Mouse (Mus musculus): Measurements from ENCODE around the gene Col4a2.

Gene Col4a2

GRCm38 (mm10) chr8:11323681-11324080 is 11.1 kb downstream of the Col4a2 start:
- no peak for DNase-seq (ENCODE audit: low spot score in 2 of 2)

- DNase-seq (ENCODE audit: low spot score in 2 of 2), result no peak
Measured at GRCm38 (mm10) chr8:11324801-11325395, 12.3 kb downstream of the Col4a2 start.

DNA sequence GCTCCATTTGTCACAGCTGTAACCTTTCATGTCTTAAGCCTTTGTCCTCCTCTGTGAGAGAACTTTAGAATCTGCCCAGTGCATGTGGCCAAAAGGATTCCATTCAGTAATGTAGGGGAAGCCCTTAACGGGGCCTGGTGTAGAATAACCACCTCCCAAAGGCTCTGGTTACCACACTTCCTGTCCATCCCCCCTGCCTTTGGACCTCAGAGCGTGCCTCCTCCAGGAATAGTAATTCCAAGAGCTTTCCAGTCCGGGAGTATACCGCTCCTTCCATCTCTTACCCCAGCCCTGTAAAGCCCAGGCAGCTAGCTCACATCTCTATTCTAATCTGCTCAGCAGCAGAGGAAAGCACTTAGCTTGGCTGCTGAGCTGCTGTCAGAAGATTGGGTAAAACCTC is 14.7 kb downstream of the Col4a2 start:
- no peak for DNase-seq (ENCODE audit: low spot score in 2 of 2)

DNA sequence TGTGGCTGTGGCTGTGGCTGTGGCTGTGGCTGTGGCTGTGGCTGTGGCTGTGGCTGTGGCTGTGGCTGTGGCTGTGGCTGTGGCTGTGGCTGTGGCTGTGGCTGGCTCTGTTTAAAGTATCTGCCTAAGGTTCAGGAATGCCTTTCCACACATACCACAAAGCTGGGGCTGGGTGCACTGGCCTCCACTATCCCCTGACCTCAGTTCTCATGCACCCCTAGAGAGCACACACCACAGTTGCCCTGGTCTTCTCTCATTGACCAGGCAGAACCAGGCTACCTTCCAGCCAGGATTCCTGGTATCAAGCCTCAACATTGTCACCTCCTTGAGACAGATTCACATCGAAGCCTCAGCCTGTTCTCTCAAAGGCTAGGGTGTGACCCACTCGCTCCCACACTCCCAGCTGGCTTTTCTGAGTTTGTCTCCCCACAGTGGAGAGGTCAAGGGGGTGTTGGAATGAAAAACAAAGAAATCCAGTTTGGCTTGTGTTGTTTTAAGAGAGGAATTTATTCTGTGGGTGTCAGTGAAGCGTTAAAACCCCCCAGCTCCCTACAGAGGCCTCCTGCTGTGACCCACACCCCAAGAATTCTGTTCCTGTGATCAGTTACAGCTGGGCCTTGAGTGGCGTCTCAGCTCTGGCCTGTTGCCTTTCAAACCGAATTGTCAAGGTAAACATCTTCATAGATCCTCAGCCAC is 15.3 kb downstream of the Col4a2 start:
- DNase-seq (ENCODE audit: low spot score in 2 of 2), result no peak

DNA sequence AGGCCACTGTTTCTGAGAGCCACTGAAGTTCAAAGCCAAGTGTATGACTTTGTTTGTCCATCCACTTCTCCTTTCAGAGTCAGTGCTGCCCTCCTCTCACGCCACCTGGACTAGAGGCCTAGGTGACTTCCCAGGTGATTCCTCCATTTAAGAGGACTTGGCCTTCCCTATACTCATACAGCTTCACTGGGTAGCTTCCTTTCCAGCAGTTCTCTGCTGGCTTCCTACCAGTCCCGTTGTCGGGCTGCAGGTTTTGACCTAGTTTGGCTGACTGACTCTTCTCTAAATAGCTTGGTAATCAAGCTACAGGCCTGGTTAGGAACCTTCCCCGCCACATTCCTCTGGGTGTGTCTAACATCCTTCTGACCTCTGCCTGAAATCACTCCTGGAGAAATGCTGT is 19.0 kb downstream of the Col4a2 start:
- no peak for DNase-seq (ENCODE audit: low spot score in 2 of 2)

DNA sequence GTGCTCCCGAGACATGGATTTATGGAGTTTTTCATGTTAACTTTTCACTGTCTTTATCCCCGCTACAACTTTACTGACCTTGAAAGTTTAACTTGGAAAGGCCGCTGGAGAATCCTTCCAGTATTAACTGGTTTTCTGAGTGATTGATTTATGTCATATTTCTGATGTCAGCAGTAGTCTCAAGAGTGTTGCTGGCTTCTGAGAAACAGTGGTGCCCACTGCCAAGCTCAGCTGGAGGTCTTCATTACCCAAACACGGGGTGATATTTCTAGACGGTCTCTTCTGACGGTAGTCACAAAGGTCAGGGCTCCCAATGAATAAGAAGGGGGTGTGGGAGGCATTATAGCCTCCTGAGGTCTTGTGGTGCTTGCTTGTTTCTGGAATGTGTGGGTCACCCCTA is 21.1 kb downstream of the Col4a2 start:
- no peak for DNase-seq (ENCODE audit: low spot score in 2 of 2)

- no peak for DNase-seq (ENCODE audit: low spot score in 2 of 2)
Measured at GRCm38 (mm10) chr8:11334493-11334892, 21.9 kb downstream of the Col4a2 start.

GRCm38 (mm10) chr8:11335238-11335637 is 22.6 kb downstream of the Col4a2 start:
- DNase-seq (ENCODE audit: low spot score in 2 of 2), result no peak

- no peak for DNase-seq (ENCODE audit: low spot score in 2 of 2)
Measured at GRCm38 (mm10) chr8:11336346-11336745, 23.7 kb downstream of the Col4a2 start.

GRCm38 (mm10) chr8:11337642-11338041 is 25.0 kb downstream of the Col4a2 start:
- DNase-seq (ENCODE audit: low spot score in 2 of 2), result no peak

DNA sequence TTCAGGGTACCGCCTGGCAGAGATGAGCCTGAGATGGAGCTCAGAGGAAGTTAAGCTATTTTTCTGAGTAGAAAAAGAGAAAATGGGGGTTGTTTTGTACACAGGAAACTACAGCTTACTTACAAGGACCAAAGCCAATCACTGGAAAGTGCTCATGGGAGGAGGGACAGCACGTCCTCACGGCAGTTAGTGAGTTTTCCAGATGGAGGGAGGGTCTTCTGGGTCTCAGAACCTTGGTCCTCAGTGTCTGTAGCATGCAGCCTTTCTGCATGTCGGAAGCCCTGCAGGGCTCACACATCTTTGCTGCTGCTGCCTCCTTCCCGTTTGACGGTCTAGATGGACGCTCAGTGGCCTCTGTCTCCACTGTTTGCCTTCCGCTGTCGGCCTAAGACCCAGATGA is 25.9 kb downstream of the Col4a2 start:
- no peak for DNase-seq (ENCODE audit: low spot score in 2 of 2)

DNA sequence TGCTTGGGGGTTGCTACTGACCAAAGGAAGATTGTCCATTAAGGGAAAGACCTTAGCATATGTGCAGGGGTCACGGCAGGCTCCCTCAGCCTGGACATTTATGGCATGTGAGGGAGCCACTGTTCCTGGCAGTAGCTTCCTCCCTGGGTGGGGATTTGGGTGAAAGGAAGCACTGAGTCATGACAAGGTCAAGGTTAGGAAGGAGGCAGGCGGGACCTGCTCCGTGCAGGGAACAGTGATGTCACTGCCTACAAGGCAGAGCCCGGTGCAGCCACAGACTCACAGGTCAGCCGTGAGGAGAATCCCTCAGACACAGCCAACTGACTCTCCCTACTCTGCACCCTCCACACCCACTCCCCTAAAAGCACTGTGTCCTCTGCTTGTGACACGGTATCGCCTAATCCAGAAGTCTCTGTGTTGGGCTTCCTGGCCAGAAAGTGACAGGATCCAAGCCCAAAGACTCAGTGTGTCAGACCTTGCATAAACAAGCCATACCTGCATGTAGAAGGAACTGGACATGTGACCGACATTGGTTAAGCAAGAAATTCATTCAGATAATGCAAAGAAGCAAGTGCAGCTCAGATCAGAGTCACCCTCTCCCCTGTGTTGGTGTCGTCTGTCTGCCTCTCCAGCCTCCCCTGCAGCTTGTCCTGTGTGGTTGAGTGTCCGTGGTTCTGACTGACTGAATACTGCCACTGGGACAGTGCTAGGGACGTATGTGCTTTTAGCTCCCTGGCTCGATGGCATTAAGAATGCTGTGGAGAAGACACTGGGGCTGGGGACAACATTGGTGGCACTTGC is 27.9 kb downstream of the Col4a2 start:
- no peak for DNase-seq (ENCODE audit: low spot score in 2 of 2)

DNA sequence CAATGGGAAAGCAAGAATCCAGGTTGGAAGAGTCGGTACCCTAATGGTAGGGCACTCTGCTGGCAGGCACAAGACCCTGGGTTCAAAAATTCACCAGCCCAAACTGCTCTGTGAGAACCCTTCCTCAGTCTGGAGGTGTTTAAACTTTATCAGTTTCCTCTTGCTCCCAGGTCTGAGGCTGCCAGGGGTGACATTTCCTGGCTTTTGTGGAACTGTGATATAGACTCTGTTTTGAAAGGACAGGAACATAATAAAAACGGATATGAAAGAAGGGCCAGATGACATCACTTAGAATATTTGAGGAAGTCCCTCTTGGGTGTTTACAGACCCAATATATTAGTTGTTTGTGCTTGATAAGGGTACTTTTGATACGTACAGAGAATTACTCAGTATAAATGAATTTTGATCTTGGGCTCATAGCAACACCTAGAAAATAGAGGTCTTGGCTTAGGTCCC is 28.5 kb downstream of the Col4a2 start:
- DNase-seq (ENCODE audit: low spot score in 2 of 2), result no peak

GRCm38 (mm10) chr8:11344459-11344858 is 31.9 kb downstream of the Col4a2 start:
- DNase-seq (ENCODE audit: low spot score in 2 of 2), result no peak

GRCm38 (mm10) chr8:11346225-11346624 is 33.6 kb downstream of the Col4a2 start:
- no peak for DNase-seq (ENCODE audit: low spot score in 2 of 2)

- no peak for DNase-seq (ENCODE audit: low spot score in 2 of 2)
Measured at GRCm38 (mm10) chr8:11347699-11348098, 35.1 kb downstream of the Col4a2 start.

DNA sequence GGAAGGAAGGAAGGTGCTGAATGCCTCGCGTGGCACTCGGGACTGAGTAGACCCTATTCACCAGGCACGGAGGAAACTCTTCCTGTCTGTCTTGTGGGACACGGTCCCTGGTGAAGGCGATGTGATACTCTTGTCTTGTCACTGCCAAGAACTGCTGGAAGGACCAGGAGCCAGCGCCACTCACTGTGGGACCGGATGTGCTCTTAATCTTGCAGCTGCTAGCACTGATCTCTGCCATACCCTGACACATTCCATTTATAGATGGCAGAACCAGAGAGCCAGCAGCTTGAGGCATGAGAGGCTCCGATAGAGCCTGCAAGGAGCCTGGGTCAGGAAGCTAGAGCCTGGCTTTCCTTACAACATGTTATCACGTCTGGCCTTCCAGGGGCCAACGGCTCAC is 36.0 kb downstream of the Col4a2 start:
- DNase-seq (ENCODE audit: low spot score in 2 of 2), result no peak

DNA sequence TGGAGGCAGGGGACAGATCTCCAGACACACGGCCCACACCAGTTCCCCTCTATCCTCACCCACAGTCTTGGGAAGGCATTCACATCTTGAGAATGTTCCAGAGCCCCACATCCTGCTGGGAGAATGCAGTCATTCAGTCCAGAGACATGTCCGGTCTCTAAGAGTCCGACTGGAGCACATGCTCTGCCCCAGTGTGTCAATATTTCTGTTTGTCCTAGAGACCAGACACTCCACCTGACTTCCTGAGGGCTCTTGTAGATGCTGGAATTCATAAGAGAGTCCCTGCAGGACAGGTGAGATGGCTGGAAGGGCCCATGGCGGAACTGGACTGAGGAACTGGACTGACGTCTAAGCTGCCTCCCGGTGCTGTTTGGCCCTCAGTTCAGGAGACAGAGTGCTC is 38.8 kb downstream of the Col4a2 start:
- DNase-seq (ENCODE audit: low spot score in 2 of 2), result no peak

- no peak for DNase-seq (ENCODE audit: low spot score in 2 of 2)
Measured at GRCm38 (mm10) chr8:11352514-11352913, 39.9 kb downstream of the Col4a2 start.

GRCm38 (mm10) chr8:11354800-11355451 is 42.3 kb downstream of the Col4a2 start:
- DNase-seq (ENCODE audit: low spot score in 2 of 2), result no peak

- no peak for DNase-seq (ENCODE audit: low spot score in 2 of 2)
Measured at GRCm38 (mm10) chr8:11355900-11356299, 43.3 kb downstream of the Col4a2 start.

DNA sequence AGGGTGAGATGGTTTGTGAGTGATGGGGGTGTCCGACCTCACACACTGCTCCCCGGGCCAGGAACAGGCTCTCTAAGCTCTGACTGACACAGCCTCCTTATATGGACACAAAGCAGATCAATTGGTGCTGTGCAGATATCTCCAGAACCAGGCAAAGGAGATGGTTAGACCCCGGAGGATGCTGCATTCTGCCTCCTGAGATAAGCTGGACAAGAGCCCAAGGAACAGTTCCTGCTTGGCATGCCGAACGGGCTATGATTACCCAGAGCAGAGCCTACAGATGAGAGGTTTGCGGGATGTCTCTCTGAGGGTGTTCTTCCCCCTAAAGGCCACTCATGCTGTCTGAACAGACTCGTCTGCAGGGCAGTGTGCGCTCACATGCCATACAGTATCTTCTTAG is 44.2 kb downstream of the Col4a2 start:
- no peak for DNase-seq (ENCODE audit: low spot score in 2 of 2)
